Mouse (Mus musculus): ENCODE results near the gene Map3k4.
A peak's percentile ranks its signal among the peaks of the same experiment; 100 is the strongest.
"Not testable (repeated sequence)": the region's sequence is repeated elsewhere in the genome, so short reads cannot be mapped to it uniquely, and the experiment has no call there.

The Map3k4 gene

DNA sequence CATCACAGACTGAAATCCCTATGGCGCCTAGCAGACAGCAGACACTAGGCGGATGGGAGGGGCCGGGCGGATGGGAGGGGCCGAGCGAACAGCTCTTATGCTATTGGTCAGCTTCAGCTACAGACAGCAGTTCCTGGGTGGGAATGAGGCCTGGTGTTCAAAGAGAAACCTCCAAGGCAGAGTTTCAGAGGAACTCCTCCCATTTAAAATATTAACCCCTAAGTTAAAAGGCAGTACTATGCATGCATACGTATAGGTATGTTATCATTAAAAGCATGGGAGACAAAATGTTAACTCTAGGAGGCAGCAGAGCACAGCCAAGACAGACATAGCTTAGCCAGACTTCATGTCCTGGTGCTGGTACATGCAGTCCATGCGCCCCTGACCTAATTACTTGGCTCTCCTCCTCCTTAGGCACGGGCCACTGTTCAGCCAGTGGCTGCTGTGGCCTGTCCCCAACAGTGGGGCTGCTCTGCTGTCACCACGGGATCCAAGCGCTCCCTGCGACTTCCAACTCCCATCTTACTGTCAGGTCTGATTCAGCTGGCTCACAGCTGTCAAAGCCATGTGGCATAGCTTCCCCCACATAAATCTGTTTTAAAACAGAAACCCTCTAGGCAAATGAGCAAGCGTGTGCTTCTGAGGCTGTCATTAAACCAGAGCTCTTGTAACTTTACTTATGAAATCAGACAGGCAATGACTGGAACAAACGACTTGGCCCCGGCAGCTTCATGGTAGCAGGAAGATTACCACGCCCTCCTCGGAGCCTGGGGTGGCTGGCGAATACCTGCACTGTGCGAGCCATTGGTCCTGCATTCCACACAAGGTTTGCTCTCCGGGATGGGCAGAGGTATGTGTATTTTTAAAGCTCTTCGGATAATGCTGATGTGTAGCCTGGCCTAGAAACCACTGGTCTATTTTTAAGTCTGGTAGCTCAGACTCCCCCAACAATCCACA, 52.3 kb downstream of the Map3k4 start:
- peak; percentile 65 for DNase-seq

DNA sequence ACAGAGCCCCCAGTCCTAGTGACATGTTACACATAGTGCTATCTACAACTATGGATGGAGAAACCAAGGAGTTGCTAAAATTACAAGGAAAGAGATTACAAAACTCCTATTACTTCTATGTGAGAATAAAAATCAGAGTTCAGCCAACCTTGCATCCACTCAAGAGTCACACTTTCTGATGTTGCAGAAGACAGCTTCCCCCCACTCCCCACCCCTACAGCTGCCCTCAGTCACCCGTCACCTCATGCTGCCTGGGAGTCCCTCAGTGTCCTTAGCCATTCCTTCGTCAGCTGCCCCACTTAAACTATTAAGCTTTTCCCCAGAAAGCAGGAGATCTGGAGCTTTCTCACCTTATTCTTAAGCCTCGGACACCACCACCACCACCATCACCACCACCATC, 54.3 kb downstream of the Map3k4 start:
- no peak for DNase-seq

DNA sequence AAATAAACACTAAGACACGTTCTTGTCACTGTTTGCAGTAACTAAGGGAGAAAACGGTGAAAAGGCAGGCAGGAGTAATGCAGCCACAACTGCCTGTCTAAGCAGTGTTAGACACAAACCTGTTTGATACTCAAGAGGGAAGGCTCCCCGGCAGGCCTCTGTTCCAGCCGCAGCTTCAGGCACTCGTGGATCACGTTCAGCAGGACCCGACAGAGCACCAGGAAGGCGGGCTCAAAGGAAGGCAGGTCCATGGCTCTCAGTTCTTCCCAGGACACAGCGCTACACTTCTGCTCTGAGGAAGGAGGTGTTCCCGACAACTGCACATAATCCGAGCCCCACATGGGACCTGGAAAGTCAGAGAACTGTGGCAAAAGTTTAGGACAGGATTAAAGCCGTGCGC, 54.8 kb downstream of the Map3k4 start:
- DNase-seq = no peak

DNA sequence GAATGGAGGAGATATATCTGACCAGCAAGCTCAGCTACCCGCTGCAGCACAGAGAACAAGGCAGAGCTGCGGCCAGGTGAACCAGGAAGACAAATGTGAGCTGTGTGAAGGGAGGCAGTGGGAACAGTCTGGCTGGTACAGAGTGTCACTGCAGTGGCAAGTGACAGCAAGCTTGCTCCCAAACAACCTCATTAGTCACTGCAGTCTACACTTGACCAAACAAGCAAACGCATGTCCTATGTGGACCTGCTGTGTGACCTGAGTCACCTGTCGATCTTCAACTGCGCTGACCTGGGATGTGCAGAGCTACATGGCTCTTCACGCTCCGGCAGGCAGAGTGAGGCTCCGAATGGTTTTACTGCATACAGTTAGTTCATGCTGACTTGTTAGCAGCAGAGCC, 55.7 kb downstream of the Map3k4 start:
- DNase-seq = no peak

DNA sequence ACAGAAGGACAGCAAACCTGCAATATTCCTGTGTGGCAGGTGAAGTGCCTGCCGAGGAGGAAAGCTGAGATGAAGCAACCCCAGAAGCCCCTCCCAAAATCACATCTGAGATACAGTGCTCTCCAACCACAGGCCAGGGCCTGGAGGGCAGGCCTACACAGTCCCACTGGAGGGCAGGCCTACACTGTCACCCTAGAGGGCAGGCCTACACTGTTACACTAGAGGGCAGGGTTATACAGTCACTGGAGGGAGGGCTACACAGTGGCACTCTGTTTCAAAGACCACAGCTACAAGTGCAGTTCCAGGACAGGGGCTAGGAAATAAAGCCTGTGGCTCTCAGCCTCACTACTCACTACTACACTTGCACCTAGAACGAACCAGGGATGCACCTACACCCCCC, 56.7 kb downstream of the Map3k4 start:
- DNase-seq = no peak

DNA sequence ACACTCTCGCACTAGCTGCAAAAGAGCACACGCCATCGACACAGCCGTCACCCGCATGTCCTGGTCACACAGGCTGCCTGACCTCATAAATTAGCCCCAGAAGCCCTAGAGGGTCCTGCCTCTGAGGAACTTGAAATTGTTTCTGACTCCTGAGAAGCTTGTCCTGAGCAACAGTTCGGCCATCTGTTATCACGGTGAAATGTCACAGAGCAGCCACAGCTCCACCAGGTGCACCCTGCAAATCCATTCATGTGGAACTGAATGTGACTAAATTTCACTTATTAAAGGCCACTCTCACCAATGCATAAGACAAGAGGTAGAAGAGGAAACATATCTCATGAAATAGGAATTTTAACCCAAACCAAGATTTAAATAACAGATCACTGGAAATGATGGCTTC, 57.2 kb downstream of the Map3k4 start:
- DNase-seq = no peak

DNA sequence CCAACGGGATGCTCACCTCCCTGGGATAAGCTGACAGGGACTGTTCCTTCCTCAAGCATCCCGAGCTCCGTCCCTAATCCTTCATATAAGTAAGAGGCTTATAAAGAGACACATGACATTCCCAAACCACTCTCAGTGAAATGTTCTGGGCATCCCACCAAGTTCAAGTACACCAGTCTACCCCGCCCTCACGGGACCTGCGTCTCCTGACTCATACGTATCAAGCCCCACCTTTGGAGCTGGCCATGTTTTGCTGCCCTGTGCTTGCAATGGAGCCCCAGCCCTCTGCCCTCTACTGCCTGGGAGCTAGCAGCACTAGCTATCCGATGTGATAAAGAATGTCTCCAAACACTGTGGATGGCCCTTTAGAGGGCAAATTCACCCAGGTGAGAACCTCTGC, 58.6 kb downstream of the Map3k4 start:
- no peak for DNase-seq

DNA sequence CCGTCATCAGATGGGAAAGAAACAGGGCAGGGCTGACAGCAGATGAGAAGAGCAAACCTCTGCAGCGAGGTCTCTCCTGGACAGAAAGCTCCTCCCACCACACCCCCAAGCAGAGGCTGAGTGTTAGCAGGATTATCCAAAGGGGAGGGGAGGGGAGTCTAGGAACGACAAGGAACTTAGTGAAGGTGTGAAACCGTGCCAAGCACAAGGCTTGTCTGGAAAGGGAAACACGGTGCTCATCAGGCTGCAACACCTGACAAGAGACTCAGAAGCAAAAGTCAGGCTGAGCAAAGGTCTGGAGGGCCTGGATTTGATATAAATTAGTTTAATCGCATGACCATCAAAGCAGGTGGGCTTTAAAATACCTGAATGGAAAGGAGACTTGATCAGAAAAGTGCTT, 60.1 kb downstream of the Map3k4 start:
- DNase-seq = no peak

DNA sequence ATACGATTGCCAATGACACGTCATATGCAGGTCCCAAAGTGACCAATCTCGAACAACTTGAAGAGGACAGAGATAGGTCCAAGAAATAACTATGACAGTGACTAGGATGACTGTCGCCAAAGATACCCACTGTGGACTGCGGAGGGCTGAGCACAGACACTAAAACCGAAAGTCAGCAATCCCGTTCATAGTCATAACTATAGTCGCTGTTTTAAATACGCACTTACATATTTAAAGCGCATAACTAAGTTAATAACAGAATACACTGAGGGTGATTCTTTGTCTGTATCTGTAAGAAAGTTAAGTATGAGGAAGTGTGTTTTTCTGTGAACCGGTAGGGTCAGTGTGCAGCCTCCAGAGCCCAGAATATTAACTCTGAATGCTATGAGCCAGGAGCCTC, 62.5 kb downstream of the Map3k4 start:
- DNase-seq = no peak

DNA sequence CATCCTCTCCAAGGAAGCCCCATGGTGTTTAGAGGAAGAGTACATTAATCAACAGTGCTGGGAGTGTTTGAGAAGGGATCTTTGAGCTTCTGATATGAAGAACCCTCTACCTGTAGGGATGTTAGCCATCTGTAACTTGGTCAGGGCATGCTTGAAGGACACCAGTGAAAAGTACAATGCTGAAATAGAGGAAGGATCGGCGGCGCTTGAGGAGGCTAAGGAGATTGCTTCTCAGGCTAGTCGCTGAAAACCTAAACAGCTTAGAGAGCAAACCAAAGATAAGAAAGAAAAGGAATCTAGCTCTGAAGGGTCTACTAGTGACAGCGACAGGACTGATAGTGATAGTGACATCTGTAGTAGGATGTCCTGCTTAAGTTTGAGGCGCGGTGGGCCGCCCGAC, 68.0 kb downstream of the Map3k4 start:
- no peak for DNase-seq

DNA sequence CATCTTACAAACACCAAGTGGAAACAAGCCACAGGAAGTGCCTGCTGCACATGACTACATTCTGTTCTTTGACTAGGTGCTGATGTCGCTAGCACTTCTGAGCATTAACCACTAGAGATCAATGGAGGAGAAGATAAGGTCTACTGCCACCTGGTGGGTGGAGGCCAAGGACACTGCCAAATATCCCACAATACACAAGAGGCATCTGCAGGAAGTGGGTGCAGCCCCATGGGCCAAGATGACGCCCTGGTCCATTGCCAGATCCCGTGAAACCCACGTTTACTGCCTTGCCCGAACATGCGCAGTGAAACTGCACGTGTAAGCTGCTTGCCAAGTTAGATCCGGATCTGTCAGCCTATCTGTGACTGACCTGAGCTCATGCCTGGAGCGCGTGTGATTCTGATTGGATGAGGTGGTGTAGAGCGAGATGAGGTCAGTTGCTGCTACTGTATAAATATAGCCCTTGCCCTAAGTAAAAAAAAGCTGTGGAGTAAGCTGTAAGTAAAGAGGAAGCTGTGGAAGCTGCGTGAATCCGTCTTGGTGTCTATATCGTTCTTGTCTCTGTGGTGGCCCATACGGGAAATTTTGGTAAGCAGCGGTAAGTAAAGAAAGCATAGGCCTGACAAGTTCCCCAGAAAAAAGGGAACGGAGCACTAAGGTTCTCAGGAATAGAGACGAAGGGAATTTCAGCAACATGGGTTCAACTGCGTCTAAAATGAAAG, 68.7 kb downstream of the Map3k4 start:
- no peak for DNase-seq

DNA sequence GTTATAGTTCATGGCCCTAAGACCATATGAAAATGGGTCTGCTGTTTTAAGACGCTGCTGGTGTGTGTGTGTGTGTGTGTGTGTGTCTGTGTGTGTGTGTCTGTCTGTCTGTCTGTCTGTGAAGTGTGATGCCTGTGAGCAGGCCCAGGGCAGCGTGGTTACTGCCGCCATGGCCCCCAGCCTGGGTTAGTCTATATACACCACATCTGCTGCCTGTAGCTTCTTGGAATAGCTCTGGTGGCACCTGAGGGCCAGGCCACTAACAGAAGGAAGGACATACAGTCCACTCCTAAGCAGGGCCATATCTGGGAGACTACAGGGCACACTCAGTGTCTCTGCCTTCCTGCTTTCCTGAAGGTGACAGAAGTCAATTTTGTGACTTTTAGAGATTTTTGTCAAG, 77.9 kb downstream of the Map3k4 start:
- no peak for DNase-seq

DNA sequence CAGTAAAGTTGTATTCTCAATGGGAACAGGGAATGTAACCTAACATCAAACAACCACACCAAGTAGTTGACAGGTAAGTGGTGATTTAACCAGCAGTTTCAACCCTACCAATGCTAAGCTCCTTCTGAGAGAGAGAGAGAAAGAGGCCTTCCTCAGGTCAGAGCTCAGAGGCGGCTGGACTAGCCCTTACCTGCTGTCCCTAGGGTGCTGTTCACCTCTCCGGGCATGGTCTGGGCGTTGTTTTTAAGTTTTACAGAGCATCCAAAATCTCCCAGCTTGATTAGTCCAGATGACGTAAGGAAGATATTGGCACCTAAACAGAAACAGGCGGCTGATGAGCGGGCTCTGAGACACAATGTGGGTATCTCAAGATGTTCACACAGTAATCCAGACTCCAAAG, 85.9 kb downstream of the Map3k4 start:
- no peak for DNase-seq

DNA sequence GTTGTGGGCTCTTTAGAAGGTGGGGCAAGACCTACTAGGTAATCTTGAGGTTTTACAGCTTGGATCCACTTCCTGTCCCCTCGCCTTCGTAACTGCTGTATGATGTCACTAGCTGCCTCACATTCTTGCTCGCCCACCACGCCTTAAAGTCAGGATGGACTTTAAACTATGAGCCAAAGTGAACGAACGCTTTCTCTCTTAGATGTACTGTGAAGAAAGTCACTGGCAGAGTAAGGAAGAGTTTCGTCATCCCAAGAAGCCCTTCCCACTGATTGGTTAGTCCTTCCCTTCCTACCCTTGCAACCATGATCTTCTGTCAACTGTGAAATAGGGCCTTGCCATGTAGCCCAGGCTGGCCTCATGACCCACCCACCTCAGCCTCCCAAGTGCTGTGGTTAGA, 87.5 kb downstream of the Map3k4 start:
- DNase-seq = no peak

DNA sequence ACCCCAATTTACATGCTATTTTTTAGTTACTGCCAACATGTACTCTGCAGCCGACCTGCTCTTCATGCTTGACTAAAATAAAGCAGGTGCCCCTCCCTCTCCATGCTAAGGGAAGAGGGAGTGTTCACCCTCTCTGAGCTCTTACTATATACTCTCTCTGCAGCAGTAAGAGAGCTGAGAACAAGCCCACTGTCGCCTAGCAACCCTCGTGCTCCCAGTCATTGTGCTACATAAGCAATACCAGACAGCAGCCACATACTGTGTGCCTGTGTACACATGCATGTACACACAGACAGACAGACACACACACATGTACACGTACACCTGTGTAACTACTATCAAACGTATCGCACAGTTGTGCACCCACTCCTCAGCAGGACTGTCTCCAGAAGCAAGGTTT, 88.4 kb downstream of the Map3k4 start:
- no peak for DNase-seq

DNA sequence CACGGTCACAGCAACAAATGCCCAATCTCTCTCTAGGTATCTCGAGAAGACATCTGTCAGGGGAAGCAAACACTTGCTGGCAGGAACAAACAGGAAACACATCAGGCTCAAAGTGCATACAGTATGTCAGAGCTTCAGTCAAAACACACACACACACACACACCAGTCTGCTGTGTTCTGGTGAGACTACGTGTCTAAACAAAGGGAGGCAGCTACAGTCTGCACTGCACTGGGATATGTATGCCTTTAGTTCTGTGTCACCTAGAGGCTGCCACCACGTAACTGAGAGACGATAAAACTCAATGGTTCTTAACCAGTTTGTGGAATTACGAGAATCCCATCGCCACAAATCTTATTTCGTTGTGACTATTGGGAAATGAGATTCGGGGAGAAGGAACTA, 88.8 kb downstream of the Map3k4 start:
- DNase-seq = no peak

DNA sequence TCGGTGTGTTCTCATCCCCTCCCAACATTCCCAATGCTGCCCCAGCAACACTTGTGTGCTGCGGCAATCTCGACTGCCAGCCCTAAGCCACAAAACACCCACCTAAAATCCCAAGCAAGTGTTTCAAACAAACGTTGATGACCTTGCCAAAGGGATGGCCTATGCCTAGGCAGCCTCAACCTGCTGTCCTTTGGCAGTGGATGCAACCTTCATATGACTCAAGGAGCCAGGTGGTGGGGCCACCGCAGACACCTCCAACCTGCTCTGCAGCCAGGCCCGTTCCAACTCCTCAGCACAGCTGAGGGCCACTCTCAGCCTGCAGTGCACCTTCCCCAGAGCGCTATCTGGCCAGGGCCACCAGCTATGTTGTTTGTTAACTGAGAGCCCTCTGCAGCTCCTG, 90.1 kb downstream of the Map3k4 start:
- no peak for DNase-seq

DNA sequence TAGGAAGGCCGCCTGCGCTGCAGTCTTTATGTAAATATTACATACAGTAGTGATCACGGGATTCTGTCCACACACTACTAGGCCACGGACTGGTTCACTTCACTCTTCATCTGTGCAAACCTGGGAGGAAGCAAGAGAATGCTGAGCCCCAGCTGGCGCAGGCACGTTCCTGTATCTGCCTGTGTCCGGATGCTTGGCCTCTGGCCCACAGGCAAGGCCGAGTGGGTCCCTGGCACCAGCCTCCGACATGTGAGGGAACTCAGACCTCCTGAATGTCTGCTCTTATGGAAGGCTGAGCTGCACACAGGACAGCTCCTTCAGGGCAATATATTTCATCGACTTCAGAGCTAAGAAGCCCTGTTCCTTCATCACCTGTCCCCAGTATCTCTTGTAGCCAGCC, 90.6 kb downstream of the Map3k4 start:
- DNase-seq = no peak

DNA sequence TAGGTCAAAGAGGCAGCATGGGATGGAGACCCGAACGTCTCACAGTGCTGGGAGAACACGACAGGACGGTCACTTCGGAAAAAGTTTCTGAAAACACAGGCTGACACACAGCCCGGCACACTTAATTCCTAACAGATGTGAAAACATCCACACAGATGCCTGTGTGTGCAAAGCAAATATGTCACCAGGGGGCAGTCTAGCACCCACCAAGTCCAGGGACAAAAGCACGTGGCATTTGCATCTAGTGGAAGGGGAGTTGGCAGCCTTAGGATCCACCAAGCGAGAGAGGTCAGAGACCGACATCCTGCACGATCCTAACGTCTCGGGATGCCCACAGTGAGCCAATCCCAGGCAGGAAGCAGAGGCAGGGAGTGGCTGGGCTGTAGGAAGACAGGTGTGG, 92.0 kb downstream of the Map3k4 start:
- DNase-seq = peak; percentile 82

DNA sequence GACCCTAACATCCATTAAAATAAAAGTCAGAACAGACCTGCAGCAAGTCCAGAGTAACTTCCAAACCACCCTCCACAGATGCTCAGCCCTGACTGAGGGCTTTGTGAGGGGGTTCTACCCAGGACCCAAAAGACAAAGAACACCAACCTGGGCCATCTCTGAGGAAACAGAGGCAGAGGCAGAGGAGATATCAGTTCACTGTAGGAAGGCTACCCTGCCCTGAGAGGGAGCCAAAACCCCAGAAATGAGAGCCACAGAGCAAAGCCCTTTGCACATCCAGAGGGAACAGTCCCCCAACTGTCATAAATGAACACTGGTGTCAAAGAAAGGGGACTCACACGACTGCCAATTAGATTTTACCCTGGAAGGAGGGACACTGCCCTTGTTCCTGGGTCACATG, 93.4 kb downstream of the Map3k4 start:
- DNase-seq = no peak

DNA sequence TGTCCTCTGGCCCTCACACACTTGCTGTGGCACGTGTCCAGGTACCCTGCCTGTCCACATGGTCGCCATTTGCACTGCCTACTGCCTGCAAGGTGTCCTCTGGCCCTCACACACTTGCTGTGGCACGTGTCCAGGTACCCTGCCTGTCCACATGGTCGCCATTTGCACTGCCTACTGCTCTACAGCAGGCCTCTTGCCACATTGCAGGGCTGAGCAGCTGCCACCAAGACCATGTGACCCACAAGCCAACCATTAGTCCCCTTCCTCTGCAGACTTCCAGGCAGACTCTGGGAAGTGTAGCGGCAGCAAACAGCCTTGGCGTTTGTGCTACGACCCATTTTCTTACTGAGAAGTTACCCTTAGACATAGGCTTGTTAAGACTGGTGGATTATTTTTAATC, 94.0 kb downstream of the Map3k4 start:
- DNase-seq = not testable (repeated sequence)

DNA sequence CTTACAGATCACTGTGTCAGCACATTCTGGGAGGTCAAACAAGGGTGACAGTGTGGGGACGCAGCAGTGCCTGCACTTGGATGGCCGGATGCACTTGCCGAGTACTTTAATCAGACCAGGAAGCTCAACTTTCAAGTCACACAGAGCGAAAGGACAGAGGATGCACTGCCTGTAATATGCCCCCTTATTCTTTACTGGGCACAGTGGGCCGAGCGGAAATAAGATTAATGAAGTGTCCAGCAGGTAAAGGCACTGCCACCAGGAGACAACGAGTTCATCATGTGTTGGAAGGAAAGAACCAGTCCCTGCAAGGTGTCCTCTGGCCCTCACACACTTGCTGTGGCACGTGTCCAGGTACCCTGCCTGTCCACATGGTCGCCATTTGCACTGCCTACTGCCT, 94.5 kb downstream of the Map3k4 start:
- no peak for DNase-seq

DNA sequence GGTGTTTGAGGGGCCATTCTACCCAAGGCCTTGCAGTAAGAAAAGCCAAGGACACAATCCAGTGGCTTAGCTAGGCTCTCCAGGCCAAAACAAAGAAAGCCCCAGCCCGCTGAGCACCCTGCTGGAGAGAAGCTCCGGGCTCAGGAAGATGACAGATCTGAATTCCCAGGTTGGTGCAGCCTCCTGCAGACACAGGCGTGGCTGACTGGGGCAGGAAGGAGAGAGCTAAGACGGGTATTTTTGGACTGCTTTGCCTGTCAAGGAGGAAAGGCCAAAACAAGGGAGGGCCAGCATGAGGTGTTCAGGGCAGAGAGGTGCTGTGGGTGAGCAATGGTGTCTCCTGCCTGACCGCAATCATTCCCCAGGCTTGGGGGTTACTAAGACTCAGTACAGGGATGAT, 94.9 kb downstream of the Map3k4 start:
- DNase-seq = no peak

DNA sequence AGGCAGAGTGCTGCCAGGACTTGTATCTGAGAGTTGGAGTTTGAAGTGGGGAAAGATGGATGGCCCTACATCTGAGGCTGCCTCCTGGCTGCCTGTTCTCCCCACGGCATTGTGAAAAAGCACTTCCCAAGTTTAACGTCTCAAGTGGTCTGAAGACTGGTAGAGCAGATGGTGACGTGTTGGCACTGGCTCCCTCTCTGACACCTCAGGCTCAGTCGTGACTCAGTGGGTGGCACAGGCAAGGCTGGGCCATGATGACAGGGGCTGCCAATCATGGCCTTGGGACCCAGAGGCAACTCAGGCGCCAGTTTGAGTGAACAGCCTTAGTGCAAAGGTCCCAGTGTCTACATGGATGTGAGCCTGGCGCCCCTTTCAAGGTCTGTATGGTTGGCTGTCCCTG, 96.7 kb downstream of the Map3k4 start:
- DNase-seq = no peak

DNA sequence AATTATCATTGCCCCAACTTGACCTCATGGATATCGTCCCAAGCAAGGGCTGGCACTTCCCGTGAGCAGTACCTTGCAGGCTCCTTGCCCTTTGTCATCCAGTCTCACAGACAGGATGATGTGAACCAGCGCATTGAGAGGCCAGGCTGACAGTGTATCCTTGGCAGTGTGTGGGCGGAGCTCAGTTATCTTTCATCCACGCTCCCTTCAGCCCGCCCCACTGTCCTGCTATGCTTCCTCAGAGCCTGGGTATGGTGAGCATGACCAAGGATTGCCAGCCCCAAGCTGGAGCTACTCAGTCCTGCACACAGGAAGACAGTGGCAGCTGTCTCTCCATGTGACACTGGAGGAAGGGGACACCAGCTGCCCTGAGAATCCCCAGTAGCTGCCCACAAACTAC, 102.4 kb downstream of the Map3k4 start:
- no peak for DNase-seq

All from embryo, embryonic 11 days (tissue).